Mouse (Mus musculus): ENCODE measurements around the gene Ctdspl.

GRCm38 (mm10) chr9:119010156-119010710 is 84.0 kb downstream of the Ctdspl start:
- no peak for TF ChIP-seq CTCF (IDR thresholded peaks at IDR 0.05; ENCODE audit: control insufficient read depth, insufficient read depth, insufficient replicate concordance, low read depth, low read length)
- TF ChIP-seq POLR2A (IDR thresholded peaks at IDR 0.05; ENCODE audit: control insufficient read depth, low read depth, low read length) = no peak

Measured in testis, adult 2 months (tissue).